Mouse (Mus musculus): Measurements from ENCODE around the gene Plppr3. TPM values are rescaled to one million over a fixed set of nuclear protein-coding genes. Genes with fewer than 3 reads are reported as not detected.
"Not testable (repeated sequence)": the region's sequence is repeated elsewhere in the genome, so short reads cannot be mapped to it uniquely, and the experiment has no call there.

Plppr3 gene
- polyA plus RNA-seq, 1 experiment from 2014 or later = 156 TPM

- H3K4me2 ChIP-seq (ENCODE audit: low read depth) = no peak within 1 kb of the TSS
- ATAC-seq (ENCODE audit: insufficient read depth, low FRiP score, low TSS enrichment) (no peak), DNase-seq (ENCODE audit: low spot score) (no peak)
- H3K27me3 ChIP-seq (ENCODE audit: control insufficient read depth, insufficient read depth, low read length) = no peaks in the 10 kb centered on the region
- H3K36me3 ChIP-seq (ENCODE audit: control insufficient read depth, insufficient read depth, low read length) = peaks cover under 1% of the 10 kb centered on the region
- H3K9ac ChIP-seq (ENCODE audit: low read length) = no peak within 1 kb of the TSS
- H3K9me3 ChIP-seq (ENCODE audit: control insufficient read depth, low read length) = no peaks in the 10 kb centered on the region
- WGBS = 35% methylated on average over 5 of the region's 5 CpGs
- H3K4me1 ChIP-seq (ENCODE audit: control insufficient read depth, insufficient read depth, low read length) = no peaks in the 10 kb centered on the region
- H3K4me3 ChIP-seq (ENCODE audit: low read depth, low read length) = no peak within 1 kb of the TSS
- no peak within 1 kb of the TSS for H3K27ac ChIP-seq (ENCODE audit: low read depth, low read length)
Observed at GRCm38 (mm10) chr10:79890670-79891069, 16.2 kb upstream of the Plppr3 start, which contains the start of gene Cfd. Gene Cfd, plus strand, starts transcription at chr10:79890853.

- H3K4me2 ChIP-seq (ENCODE audit: low read depth) = no peak overlapping the region
- ATAC-seq (ENCODE audit: insufficient read depth, low FRiP score, low TSS enrichment) (no peak), DNase-seq (ENCODE audit: low spot score) (no peak)
- H3K9me3 ChIP-seq (ENCODE audit: control insufficient read depth, low read length) = no peaks in the 10 kb centered on the region
- H3K36me3 ChIP-seq (ENCODE audit: control insufficient read depth, insufficient read depth, low read length) = no peaks in the 10 kb centered on the region; the same call in 1 of the 2 replicates
- no peak overlapping the region for H3K4me3 ChIP-seq (ENCODE audit: low read depth, low read length)
- no peaks in the 10 kb centered on the region for H3K27me3 ChIP-seq (ENCODE audit: control insufficient read depth, insufficient read depth, low read length)
- 90% methylated on average over 2 of the region's 2 CpGs for WGBS
- H3K27ac ChIP-seq (ENCODE audit: low read depth, low read length) = no peak overlapping the region
- H3K4me1 ChIP-seq (ENCODE audit: control insufficient read depth, insufficient read depth, low read length) = no peaks in the 10 kb centered on the region
- H3K9ac ChIP-seq (ENCODE audit: low read length) = no peak overlapping the region
Observed at GRCm38 (mm10) chr10:79889386-79889785, 15.0 kb upstream of the Plppr3 start.

DNA sequence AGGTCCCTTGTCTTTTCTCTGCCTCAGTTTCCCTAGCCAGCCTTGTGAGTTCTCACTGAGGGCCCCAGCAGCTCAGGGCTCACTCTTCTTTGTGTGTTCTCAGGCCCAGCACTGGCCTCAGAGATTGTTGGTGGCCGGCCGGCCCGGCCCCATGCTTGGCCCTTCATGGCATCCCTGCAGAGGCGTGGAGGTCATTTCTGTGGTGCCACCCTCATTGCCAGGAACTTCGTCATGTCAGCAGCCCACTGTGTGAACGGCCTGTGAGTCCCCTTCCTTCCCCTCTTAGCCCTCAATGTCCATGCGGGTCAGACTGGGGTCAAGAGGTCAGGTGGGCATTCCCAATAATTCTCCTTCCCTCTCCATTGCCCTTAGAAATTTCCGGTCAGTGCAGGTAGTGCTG, 12.2 kb upstream of the Plppr3 start:
- DNase-seq (ENCODE audit: low spot score) = no peak
- no peaks in the 10 kb centered on the region for H3K36me3 ChIP-seq (ENCODE audit: control insufficient read depth, insufficient read depth, low read length)
- peaks cover 9% of the 10 kb centered on the region; the same call in 1 of the 2 replicates for H3K27me3 ChIP-seq (ENCODE audit: control insufficient read depth, insufficient read depth, low read length)
- no peaks in the 10 kb centered on the region for H3K9me3 ChIP-seq (ENCODE audit: control insufficient read depth, low read length)
- 76% methylated on average over 8 of the region's 8 CpGs for WGBS
- H3K27ac ChIP-seq (ENCODE audit: low read depth, low read length) = no peak overlapping the region
- no peak for ATAC-seq (ENCODE audit: insufficient read depth, low FRiP score, low TSS enrichment)
- no peak overlapping the region for H3K4me3 ChIP-seq (ENCODE audit: low read depth, low read length)
- H3K9ac ChIP-seq (ENCODE audit: low read length) = no peak overlapping the region
- peaks cover 3% of the 10 kb centered on the region; the same call in 1 of the 2 replicates for H3K4me1 ChIP-seq (ENCODE audit: control insufficient read depth, insufficient read depth, low read length)
- no peak overlapping the region for H3K4me2 ChIP-seq (ENCODE audit: low read depth)

- Histone ChIP-seq H3K36me3 (ENCODE audit: control insufficient read depth, insufficient read depth, low read length) (no peaks in the 10 kb centered on the region), H3K9ac (ENCODE audit: low read length) (no peak within 1 kb of the TSS), H3K9me3 (ENCODE audit: control insufficient read depth, low read length) (no peaks in the 10 kb centered on the region), H3K4me3 (ENCODE audit: low read depth, low read length) (no peak within 1 kb of the TSS), H3K27ac (ENCODE audit: low read depth, low read length) (no peak within 1 kb of the TSS), H3K27me3 (ENCODE audit: control insufficient read depth, insufficient read depth, low read length) (peaks cover 9% of the 10 kb centered on the region; the same call in 1 of the 2 replicates), H3K4me1 (ENCODE audit: control insufficient read depth, insufficient read depth, low read length) (peaks cover 3% of the 10 kb centered on the region; the same call in 1 of the 2 replicates), H3K4me2 (ENCODE audit: low read depth) (no peak within 1 kb of the TSS)
- DNase-seq (ENCODE audit: low spot score) = no peak
- WGBS = 89% methylated on average over 6 of the region's 6 CpGs
- ATAC-seq (ENCODE audit: insufficient read depth, low FRiP score, low TSS enrichment) = no peak
Observed at GRCm38 (mm10) chr10:79886054-79886453, 11.6 kb upstream of the Plppr3 start, which contains the start of gene Elane. Gene Elane, plus strand, starts transcription at chr10:79886247.

- not testable (repeated sequence) for H3K36me3 ChIP-seq (ENCODE audit: control insufficient read depth, insufficient read depth, low read length); DNase-seq (ENCODE audit: low spot score); H3K4me2 ChIP-seq (ENCODE audit: low read depth); H3K27me3 ChIP-seq (ENCODE audit: control insufficient read depth, insufficient read depth, low read length); H3K9ac ChIP-seq (ENCODE audit: low read length); H3K9me3 ChIP-seq (ENCODE audit: control insufficient read depth, low read length); H3K4me1 ChIP-seq (ENCODE audit: control insufficient read depth, insufficient read depth, low read length); H3K4me3 ChIP-seq (ENCODE audit: low read depth, low read length); ATAC-seq (ENCODE audit: insufficient read depth, low FRiP score, low TSS enrichment); H3K27ac ChIP-seq (ENCODE audit: low read depth, low read length)
- 67% methylated on average over 2 of the region's 3 CpGs for WGBS
Observed at GRCm38 (mm10) chr10:79884938-79885337, 10.5 kb upstream of the Plppr3 start.

DNA sequence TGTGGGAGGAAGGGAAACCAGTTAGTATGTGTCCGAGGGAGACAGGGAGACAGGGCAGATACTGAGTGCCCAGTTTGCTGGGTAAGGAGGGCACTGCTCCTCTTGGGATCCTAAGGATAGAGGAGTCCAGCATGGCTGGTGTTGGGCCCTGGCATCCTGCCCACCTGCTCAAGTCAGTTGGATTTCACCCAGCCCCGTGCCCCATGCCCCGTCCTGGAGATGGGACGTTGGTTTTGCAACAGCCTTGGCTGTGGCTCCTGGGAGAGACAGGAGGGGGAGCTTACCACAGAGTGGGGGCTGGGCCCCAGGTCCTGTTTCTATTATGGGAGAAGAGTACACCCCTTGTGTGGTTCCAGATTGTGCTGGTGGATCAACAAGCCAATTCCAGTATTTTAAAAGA, 10.0 kb upstream of the Plppr3 start:
- no peak overlapping the region for H3K4me2 ChIP-seq (ENCODE audit: low read depth)
- 69% methylated on average over 4 of the region's 4 CpGs for WGBS
- no peak overlapping the region for H3K27ac ChIP-seq (ENCODE audit: low read depth, low read length)
- DNase-seq (ENCODE audit: low spot score) (no peak), ATAC-seq (ENCODE audit: insufficient read depth, low FRiP score, low TSS enrichment) (no peak)
- no peak overlapping the region for H3K9ac ChIP-seq (ENCODE audit: low read length)
- H3K4me1 ChIP-seq (ENCODE audit: control insufficient read depth, insufficient read depth, low read length) = peaks cover 3% of the 10 kb centered on the region; the same call in 1 of the 2 replicates
- H3K36me3 ChIP-seq (ENCODE audit: control insufficient read depth, insufficient read depth, low read length) = no peaks in the 10 kb centered on the region
- no peak overlapping the region for H3K4me3 ChIP-seq (ENCODE audit: low read depth, low read length)
- peaks cover 9% of the 10 kb centered on the region; the same call in 1 of the 2 replicates for H3K27me3 ChIP-seq (ENCODE audit: control insufficient read depth, insufficient read depth, low read length)
- no peaks in the 10 kb centered on the region for H3K9me3 ChIP-seq (ENCODE audit: control insufficient read depth, low read length)

DNA sequence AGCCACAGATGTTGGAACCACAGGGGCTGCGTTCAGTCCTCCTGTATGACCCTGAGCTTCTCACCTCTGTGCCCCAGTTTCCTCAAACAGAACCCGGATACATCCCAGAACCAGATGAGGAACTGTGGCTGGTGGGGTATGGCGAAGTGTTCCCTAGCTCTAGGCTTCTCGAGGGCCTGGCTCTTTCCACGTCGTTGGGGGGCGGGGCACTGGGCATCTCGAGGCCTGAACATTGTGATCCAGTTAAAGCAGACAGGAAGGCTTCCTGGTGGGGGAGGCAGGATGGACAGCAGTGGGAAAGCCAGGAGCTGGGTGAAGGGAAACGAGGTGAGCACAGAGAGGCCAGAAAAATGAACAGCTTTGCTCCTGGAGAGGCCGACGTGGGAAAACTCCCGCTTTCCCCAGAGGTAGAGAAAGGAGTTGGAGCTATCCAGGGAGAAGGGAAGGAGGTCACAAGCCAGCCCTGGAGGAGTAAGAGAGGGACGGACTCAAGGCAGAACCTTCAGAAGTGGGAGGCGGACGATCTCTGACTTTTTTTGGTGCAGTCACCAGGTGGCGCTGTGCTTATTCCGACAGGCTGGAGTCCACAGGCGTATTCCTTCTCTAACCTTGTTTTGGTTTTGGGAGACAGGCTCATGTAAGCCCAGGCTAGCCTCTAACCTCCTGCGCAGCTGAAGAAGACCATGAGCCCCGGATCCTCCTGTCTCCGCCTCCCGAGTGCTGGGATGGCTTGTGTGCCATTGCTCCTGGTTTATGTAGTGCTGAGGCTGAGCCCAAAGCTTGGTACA, 9.1 kb upstream of the Plppr3 start:
- Histone ChIP-seq H3K9me3 (ENCODE audit: control insufficient read depth, low read length) (no peaks in the 10 kb centered on the region), H3K27ac (ENCODE audit: low read depth, low read length) (no peak overlapping the region), H3K27me3 (ENCODE audit: control insufficient read depth, insufficient read depth, low read length) (peaks cover 9% of the 10 kb centered on the region; the same call in 1 of the 2 replicates), H3K4me1 (ENCODE audit: control insufficient read depth, insufficient read depth, low read length) (peaks cover 3% of the 10 kb centered on the region; the same call in 1 of the 2 replicates), H3K4me3 (ENCODE audit: low read depth, low read length) (no peak overlapping the region), H3K9ac (ENCODE audit: low read length) (no peak overlapping the region), H3K4me2 (ENCODE audit: low read depth) (no peak overlapping the region; the same call in 1 of the 2 replicates), H3K36me3 (ENCODE audit: control insufficient read depth, insufficient read depth, low read length) (no peaks in the 10 kb centered on the region)
- DNase-seq (ENCODE audit: low spot score) = peak; percentile 79
- no peak for ATAC-seq (ENCODE audit: insufficient read depth, low FRiP score, low TSS enrichment)
- 14% methylated on average over 22 of the region's 22 CpGs for WGBS

DNA sequence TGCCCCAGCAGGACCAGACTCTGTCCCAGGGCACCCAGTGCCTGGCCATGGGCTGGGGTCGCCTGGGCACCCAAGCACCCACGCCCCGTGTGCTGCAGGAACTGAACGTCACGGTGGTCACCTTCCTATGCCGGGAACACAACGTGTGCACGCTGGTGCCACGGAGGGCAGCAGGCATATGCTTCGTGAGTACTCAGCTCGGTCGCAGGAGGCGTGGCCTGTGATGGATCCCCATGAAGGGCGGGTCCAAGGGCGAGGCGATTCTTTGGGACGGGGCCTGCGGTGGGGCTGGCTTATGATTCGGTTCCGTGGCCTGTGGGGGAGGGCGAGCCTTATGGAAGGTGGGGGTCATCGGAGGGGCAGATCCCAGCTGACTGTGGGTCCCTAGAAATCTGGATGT, 7.5 kb upstream of the Plppr3 start:
- no peak overlapping the region for H3K27ac ChIP-seq (ENCODE audit: low read depth, low read length)
- H3K4me2 ChIP-seq (ENCODE audit: low read depth) = peak overlapping the region; percentile 22
- peak overlapping the region; percentile 13; the same call in 1 of the 2 replicates for H3K4me3 ChIP-seq (ENCODE audit: low read depth, low read length)
- 6% methylated on average over 22 of the region's 22 CpGs for WGBS
- peak overlapping the region; percentile 32 for H3K9ac ChIP-seq (ENCODE audit: low read length)
- H3K27me3 ChIP-seq (ENCODE audit: control insufficient read depth, insufficient read depth, low read length) = peaks cover 9% of the 10 kb centered on the region; the same call in 1 of the 2 replicates
- peaks cover 3% of the 10 kb centered on the region; the same call in 1 of the 2 replicates for H3K4me1 ChIP-seq (ENCODE audit: control insufficient read depth, insufficient read depth, low read length)
- no peak for DNase-seq (ENCODE audit: low spot score)
- H3K9me3 ChIP-seq (ENCODE audit: control insufficient read depth, low read length) = no peaks in the 10 kb centered on the region
- ATAC-seq (ENCODE audit: insufficient read depth, low FRiP score, low TSS enrichment) = no peak
- no peaks in the 10 kb centered on the region for H3K36me3 ChIP-seq (ENCODE audit: control insufficient read depth, insufficient read depth, low read length)

GRCm38 (mm10) chr10:79880721-79881120, 6.3 kb upstream of the Plppr3 start:
- Histone ChIP-seq H3K36me3 (ENCODE audit: control insufficient read depth, insufficient read depth, low read length) (no peaks in the 10 kb centered on the region), H3K27me3 (ENCODE audit: control insufficient read depth, insufficient read depth, low read length) (peaks cover 9% of the 10 kb centered on the region; the same call in 1 of the 2 replicates), H3K4me3 (ENCODE audit: low read depth, low read length) (no peak overlapping the region), H3K9me3 (ENCODE audit: control insufficient read depth, low read length) (no peaks in the 10 kb centered on the region), H3K9ac (ENCODE audit: low read length) (no peak overlapping the region), H3K4me2 (ENCODE audit: low read depth) (no peak overlapping the region), H3K27ac (ENCODE audit: low read depth, low read length) (no peak overlapping the region), H3K4me1 (ENCODE audit: control insufficient read depth, insufficient read depth, low read length) (peaks cover 3% of the 10 kb centered on the region; the same call in 1 of the 2 replicates)
- DNase-seq (ENCODE audit: low spot score) (no peak), ATAC-seq (ENCODE audit: insufficient read depth, low FRiP score, low TSS enrichment) (no peak)
- 17% methylated on average over 9 of the region's 9 CpGs for WGBS

All from neural tube, embryonic 11.5 days (tissue).